Mouse (Mus musculus) kidney, postnatal 36 days (tissue): ENCODE data around the gene Map3k11.

Source experiments
- DNase-seq, 2 experiments: peaks; one replicate each; pipeline ENCODE4 v3.0.0; 2021 to 2022; ENCODE audit warnings: mixed read lengths in 2 of 2

The Map3k11 gene

DNA sequence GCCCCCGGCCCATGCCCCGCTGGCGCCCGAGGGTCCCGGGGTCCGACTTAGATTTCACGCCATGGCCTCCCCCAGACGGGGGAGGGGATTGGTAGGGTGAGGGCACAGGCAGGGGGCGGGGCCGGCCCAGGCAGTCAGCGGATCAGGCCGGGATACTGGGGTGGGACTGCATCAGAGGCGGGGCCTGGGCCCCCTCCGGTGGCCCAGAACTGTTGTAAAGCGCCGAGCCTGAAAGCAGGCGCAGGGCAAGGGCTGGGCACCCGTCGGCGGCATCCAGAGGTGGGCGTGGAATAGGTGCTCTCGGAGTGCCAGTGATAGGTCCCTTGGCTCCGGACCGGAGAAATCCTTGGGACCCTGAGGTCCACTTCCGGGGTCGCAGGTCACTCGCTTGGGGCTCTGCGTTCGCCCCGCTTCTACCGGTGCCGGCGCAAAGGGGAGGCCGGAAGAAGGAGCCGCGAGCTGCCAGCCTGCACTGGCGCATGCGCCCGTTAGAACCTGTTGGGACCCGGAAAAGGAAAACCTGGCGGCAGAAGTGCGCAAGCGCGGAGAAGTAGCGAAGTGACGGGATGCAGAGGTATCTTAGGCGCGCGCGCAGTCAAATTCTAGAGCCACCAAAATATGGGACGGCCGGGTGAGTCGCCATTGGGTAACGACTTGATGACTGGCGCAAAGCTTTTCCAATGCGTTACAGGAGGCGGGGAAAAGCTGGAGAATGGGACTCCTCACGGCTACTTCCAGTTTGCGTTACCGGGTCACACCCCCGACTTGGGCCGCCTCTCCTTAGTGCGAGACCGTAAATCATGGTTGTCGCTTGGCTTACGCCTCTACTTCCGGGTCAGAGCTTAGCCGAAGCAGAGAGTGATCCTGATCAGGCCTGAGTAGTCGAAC, at the start of gene Map3k11, which contains the start of gene Pcnx3:
Gene Map3k11 (plus strand): TSS at position 543 of the 888 bp plus-strand sequence.
Gene Pcnx3 (minus strand): TSS at position 709 of the 888 bp plus-strand sequence.
- DNase-seq: peak; percentile 98 to 99

- peak; percentile 40 to 46 for DNase-seq
Observed at GRCm38 (mm10) chr19:5640339-5640738, 48.2 kb upstream of the Map3k11 start.

- DNase-seq: no peak
Observed at GRCm38 (mm10) chr19:5641021-5641420, 47.5 kb upstream of the Map3k11 start.

DNA sequence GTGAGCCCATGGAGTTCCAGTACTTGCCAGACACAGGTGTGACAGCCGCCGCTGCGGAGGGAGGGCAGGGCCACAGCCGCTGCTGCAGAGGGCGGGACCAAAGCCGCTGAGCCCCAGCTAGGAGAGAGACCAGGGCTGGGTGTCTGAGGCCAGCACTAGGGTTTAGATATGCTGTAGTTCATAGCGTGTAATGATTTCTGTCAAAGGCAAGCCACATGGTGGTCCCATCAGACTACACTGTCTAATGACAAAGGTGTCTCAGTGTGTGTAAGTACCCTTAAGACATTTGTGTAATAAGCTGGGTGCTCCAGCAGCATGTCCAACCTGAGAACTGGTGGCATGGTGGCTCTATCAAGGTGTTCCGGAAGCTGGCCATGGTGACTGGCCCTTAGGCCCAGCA, 46.9 kb upstream of the Map3k11 start:
- no peak for DNase-seq

GRCm38 (mm10) chr19:5645280-5645679, 43.3 kb upstream of the Map3k11 start:
- no peak for DNase-seq

DNA sequence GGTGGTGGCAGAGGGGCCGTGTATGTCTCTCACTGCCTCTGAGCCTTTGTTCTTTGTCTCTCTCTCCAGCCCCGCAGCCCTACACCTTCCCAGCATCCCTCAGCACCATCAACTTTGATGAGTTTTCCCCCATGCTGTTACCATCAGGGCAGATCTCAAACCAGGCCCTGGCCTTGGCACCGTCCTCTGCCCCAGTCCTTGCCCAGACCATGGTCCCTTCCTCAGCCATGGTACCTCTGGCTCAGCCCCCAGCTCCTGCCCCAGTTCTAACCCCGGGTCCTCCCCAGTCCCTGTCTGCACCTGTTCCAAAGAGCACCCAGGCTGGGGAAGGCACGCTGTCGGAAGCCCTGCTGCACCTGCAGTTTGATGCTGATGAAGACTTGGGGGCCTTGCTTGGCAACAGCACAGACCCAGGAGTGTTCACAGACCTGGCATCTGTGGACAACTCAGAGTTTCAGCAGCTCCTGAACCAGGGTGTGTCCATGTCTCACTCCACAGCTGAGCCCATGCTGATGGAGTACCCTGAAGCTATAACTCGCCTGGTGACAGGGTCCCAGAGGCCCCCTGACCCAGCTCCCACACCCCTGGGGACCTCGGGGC, 41.7 kb upstream of the Map3k11 start:
- no peak for DNase-seq

DNA sequence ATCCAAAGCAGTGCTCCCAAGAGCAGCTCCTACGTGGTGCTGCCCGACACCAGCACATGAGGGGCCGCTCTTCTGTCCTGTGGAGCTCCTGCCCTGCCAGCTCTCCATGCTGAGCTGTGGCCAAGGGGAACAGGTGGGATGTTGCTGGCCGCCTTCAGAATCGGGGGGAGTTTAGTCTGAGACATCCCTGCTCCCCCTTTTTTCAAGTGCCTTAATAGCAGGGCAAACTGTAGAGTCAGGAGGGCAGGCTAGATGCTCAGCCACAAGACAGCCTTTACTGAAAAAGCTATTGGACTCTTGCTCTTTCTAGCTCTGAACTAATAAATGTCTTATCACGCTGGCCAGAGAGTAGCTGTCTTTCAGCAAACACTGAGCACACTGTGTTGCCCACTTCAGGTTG, 40.8 kb upstream of the Map3k11 start:
- DNase-seq: no peak

- peak; percentile 81 to 84 for DNase-seq
Observed at GRCm38 (mm10) chr19:5648401-5649297, 39.9 kb upstream of the Map3k11 start.

DNA sequence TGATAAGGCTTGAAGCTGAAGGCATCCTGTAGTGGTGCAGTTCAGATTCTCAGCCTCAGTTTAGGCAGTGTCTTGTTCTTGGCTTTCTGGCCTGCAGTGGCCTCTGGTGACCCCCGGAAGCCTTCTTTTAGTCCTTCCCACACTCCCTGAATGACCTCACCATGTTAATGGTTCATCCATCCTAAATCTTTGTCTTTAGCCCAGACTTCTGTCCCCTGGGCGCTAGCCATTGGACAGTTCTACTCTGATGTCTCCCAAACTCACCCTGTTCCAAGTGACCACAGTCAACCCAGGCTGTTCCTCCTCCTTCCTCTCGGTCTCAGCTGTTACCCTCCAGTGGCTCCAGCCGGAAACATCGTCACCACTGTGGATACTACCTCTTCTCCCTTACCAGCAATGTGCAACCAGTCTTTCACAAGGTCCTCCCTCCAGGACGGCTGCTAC, 39.2 kb upstream of the Map3k11 start:
- DNase-seq: peak; percentile 49 to 58

DNA sequence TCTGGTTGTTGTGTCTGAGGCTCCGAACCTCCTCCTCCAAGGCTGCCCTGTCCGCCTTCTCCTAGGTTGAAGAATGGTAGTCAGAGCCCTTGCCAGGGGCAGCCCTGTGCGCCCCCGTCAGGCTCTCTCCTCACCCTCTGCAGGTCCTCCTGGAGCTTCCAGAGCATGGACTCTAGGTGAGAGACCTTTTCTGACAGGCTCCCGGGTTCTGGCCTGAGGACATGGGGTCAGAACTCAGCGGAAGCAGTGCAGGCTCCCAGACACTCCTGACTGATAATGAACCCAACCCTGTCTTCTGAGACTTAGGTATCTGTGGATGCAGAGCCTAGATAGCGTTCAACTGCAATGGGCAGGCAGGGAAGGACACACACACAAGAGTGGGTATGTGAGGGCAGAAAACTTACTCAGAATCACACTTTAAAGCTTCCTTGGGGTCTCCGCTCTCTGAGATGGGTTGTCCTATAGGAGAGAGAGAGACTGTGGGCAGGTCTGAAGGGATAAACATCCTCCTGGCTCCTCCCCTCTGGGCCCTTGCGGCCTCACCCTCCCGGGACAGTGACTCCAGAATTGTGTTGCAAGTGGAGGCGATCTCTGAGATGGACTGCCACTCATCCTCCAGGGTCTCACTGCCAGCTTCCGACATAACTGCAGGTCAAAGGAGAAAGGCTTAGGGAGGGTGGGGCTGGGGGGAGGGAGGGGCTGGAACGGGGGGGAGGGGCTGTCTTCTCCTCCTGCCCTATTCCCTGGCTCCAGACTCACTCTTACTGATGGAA, 36.9 kb upstream of the Map3k11 start:
- no peak for DNase-seq

- DNase-seq: no peak
Observed at GRCm38 (mm10) chr19:5652570-5652969, 36.0 kb upstream of the Map3k11 start.

DNA sequence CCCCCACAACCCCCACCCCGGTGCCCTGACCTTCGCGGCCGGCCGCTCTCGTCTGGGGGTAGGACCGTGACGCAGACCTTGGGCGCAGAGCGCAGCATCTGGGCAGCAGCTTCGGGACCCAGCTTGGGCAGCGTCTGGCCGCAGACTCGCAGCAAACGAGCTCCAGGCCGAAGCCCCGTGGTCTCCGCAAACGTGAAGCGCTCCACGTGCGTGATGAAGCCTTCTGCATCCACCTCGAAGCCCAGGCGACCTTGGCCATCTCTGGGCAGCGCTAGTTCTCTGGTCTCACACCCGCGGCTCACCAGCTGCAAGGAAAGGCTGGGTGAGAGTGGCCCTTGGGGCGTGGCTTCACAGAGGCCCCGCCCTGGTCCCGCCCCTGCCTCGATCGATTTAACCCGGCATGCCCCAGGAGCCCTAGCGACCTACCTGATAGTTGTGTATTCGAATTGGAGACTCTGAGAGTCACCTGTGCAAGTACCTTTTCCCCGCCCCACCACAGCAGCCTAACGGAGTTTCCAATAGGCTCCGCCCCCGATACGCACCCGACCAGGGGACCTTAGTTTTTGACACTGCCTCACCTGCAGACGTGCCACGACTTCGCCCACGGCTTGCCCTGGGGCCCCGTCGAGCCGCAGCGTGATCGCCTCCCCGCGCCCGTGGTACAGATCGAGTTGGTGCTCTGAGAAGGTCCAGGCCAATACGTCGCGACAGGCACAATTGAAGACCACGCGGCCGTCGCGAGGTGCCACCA, 34.4 kb upstream of the Map3k11 start:
- DNase-seq: peak in 1 of 2 experiments; percentile 50

DNA sequence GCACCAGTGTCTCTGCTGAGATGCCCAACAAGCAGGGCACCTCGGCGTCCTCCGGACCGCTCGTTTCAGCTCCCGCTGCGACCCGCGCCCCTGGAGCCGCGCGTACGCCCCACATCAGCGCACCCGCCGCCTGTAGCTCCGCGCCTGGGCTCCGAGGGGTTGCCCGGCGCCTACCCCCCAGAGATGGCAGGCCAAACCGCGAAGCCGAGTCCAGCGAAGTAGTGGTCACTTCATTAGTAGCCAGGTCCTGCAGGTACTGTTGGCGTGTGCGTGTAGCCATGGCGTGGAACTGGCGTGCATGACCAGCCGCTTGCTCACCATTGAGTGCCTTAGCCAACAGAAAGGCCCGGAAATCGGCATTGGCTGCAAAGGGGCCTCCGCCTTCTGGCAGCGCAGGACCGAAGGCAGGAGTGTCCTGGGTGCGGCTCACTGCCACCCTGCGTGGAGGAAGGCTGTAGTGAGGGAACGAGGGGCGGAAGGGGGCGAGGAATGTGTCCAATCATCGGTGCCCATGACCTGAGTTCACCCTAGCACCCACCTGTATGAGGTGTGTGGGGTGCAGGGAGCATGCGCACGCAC, 33.7 kb upstream of the Map3k11 start:
- DNase-seq: no peak

GRCm38 (mm10) chr19:5660942-5661751, 27.4 kb upstream of the Map3k11 start:
- peak; percentile 57 to 69 for DNase-seq

DNA sequence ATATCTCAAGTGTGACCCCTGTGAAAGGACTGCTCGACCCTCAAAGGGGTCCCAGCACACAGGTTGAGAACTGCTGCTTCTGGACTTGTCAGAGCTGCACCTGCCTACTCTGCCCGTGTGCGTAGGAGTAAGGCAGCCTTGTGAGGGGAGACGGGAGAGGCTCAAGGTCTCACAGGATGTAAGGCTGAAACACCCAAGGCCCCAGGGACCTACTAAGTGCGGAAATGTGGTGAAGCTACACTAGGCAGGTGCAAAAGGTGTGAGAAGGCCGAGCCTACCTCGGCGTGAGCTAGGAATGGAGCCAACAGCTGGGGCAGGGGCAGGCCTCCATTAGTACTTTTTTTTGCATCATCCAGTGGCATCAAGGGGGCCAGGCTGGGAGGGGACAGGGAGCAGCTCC, 26.2 kb upstream of the Map3k11 start:
- DNase-seq: no peak

GRCm38 (mm10) chr19:5662981-5663913, 25.3 kb upstream of the Map3k11 start, which contains the start of gene Sipa1:
Gene Sipa1, minus strand, starts transcription at chr19:5663707.
- peak; percentile 95 to 97 for DNase-seq

DNA sequence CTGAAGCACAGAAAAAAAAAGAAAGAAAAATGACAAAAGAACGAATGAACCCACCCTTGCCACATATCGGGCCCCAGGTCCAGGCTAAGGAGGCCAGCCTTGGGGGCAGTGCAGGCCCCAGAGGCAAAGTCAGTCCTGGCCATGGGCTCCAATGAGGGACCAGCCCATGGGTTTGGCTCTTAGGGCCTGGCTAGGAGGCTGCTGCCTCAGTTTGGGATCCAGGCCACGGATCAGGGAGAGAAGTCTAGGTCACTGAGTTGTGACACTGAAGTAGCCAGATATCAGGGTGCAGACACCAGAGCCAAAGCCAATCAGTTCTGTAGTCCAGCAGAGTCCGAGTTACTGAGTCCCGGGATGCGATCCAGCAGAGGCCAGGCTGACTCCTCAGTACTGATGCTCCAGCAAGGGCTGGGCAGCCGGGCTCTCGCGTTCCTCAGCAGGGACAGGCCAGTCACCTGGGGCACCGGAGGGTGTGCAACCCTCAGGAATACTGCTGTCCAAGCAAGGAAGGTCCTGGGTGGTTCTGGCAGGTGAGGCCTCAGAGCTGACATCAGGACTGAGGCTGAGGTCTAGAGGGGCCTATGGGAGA, 23.8 kb upstream of the Map3k11 start:
- no peak for DNase-seq

GRCm38 (mm10) chr19:5665465-5665864, 23.1 kb upstream of the Map3k11 start:
- DNase-seq: no peak
